Mouse (Mus musculus) B cell, adult 2 months (primary cell): ENCODE measurements around the gene Tapbpl.
"Not testable (repeated sequence)": the region's sequence is repeated elsewhere in the genome, so short reads cannot be mapped to it uniquely, and the experiment has no call there.

Source experiments
- DNase-seq, 2 experiments: peaks; one replicate each; pipeline ENCODE4 v3.0.0; 2022

Gene Tapbpl

GRCm38 (mm10) chr6:125231117-125232044 lies at the start of gene Tapbpl:
Gene Tapbpl, minus strand, starts transcription at chr6:125231860.
- peak; percentile 75 for DNase-seq

GRCm38 (mm10) chr6:125279729-125280128 lies 48.1 kb upstream of the Tapbpl start:
- DNase-seq, result peak in 1 of 2 experiments; percentile 14

GRCm38 (mm10) chr6:125274841-125275563 lies 43.3 kb upstream of the Tapbpl start:
- DNase-seq, result peak; percentile 21 to 27

- no peak for DNase-seq
Measured at GRCm38 (mm10) chr6:125272228-125272785, 40.6 kb upstream of the Tapbpl start.

GRCm38 (mm10) chr6:125271455-125272227 lies 40.0 kb upstream of the Tapbpl start:
- DNase-seq, result peak; percentile 89 to 92

- no peak for DNase-seq
Measured at GRCm38 (mm10) chr6:125268799-125269198, 37.1 kb upstream of the Tapbpl start.

- no peak for DNase-seq
Measured at GRCm38 (mm10) chr6:125267469-125267868, 35.8 kb upstream of the Tapbpl start.

GRCm38 (mm10) chr6:125266600-125266999 lies 34.9 kb upstream of the Tapbpl start:
- not testable (repeated sequence) for DNase-seq

- no peak for DNase-seq
Measured at GRCm38 (mm10) chr6:125266091-125266490, 34.4 kb upstream of the Tapbpl start.

- DNase-seq, result peak; percentile 59 to 60
Measured at GRCm38 (mm10) chr6:125265239-125265638, 33.6 kb upstream of the Tapbpl start.

- no peak for DNase-seq
Measured at GRCm38 (mm10) chr6:125264219-125264618, 32.6 kb upstream of the Tapbpl start.

- DNase-seq, result no peak
Measured at GRCm38 (mm10) chr6:125260006-125260555, 28.4 kb upstream of the Tapbpl start.

- no peak for DNase-seq
Measured at GRCm38 (mm10) chr6:125256222-125256966, 24.7 kb upstream of the Tapbpl start.

- DNase-seq, result no peak
Measured at GRCm38 (mm10) chr6:125255516-125256044, 23.9 kb upstream of the Tapbpl start.

- peak; percentile 45 to 48 for DNase-seq
Measured at GRCm38 (mm10) chr6:125253863-125254715, 22.4 kb upstream of the Tapbpl start.

GRCm38 (mm10) chr6:125252711-125253110 lies 21.1 kb upstream of the Tapbpl start:
- no peak for DNase-seq

GRCm38 (mm10) chr6:125252285-125252684 lies 20.6 kb upstream of the Tapbpl start:
- DNase-seq, result no peak

GRCm38 (mm10) chr6:125244551-125244950 lies 12.9 kb upstream of the Tapbpl start:
- no peak for DNase-seq

- DNase-seq, result peak; percentile 30 to 31
Measured at GRCm38 (mm10) chr6:125241566-125241965, 9.9 kb upstream of the Tapbpl start.

- no peak for DNase-seq
Measured at GRCm38 (mm10) chr6:125240617-125241016, 9.0 kb upstream of the Tapbpl start.
